Mouse (Mus musculus) bone marrow macrophage, adult 2 months (primary cell): ENCODE measurements around the gene 2010109A12Rik. TPM values are rescaled to one million over a fixed set of nuclear protein-coding genes. Genes with fewer than 3 reads are reported as not detected.

Experiments used
- H3K27ac ChIP-seq: 2 replicates; pipeline ENCODE4 v1.5.1; 2012; ENCODE audit warnings: low read depth, low read length; ENCODE audit not compliant: insufficient read depth
- H3K4me1 ChIP-seq: 2 replicates; pipeline ENCODE4 v1.6.1; 2012; ENCODE audit warnings: low read length; ENCODE audit not compliant: control insufficient read depth, insufficient read depth
- H3K4me3 ChIP-seq: 2 replicates; pipeline ENCODE4 v1.5.1; 2012; ENCODE audit warnings: mild to moderate bottlenecking, low read length, moderate library complexity; ENCODE audit not compliant: insufficient read depth
- CTCF ChIP-seq: IDR thresholded peaks from 2 replicates; pipeline ENCODE4 v1.5.1; 2012; ENCODE audit warnings: low read depth, mild to moderate bottlenecking, low read length, moderate library complexity
- POLR2A ChIP-seq: IDR thresholded peaks from 2 replicates; pipeline ENCODE4 v1.6.1; 2012; ENCODE audit warnings: mild to moderate bottlenecking, low read depth, low read length, borderline replicate concordance
- polyA plus RNA-seq: library from polyadenylated mRNA; stranded (reverse); fragments of >200 nt; gene quantifications from 2 replicates; pipeline ENCODE4 v1.2.4, GENCODE M21; 2012; ENCODE audit not compliant: missing spikeins, insufficient read depth, insufficient read length

The 2010109A12Rik gene
- polyA plus RNA-seq, 1 experiment = 0.75 TPM

- TF ChIP-seq POLR2A (no peak), CTCF (no peak)
- no peak overlapping the region for H3K27ac ChIP-seq
- H3K4me3 ChIP-seq = no peak overlapping the region
- H3K4me1 ChIP-seq = no peaks in the 10 kb centered on the region
Observed at GRCm38 (mm10) chr5:93184548-93184947, 21.8 kb upstream of the 2010109A12Rik start.

GRCm38 (mm10) chr5:93189607-93190006 is 16.7 kb upstream of the 2010109A12Rik start:
- TF ChIP-seq POLR2A = no peak
- TF ChIP-seq CTCF = no peak
- H3K4me1 ChIP-seq = peaks cover 10% of the 10 kb centered on the region
- no peak overlapping the region for H3K4me3 ChIP-seq
- no peak overlapping the region for H3K27ac ChIP-seq

- Histone ChIP-seq H3K27ac (no peak overlapping the region), H3K4me3 (no peak overlapping the region), H3K4me1 (peaks cover 15% of the 10 kb centered on the region)
- TF ChIP-seq POLR2A (no peak), CTCF (no peak)
Observed at GRCm38 (mm10) chr5:93190428-93190827, 15.9 kb upstream of the 2010109A12Rik start.

GRCm38 (mm10) chr5:93198232-93198631 is 8.1 kb upstream of the 2010109A12Rik start:
- no peak for TF ChIP-seq CTCF
- no peak for TF ChIP-seq POLR2A
- H3K27ac ChIP-seq = peak overlapping the region; percentile 76
- no peak overlapping the region for H3K4me3 ChIP-seq
- peaks cover 45% of the 10 kb centered on the region for H3K4me1 ChIP-seq

- H3K4me1 ChIP-seq = peaks cover 26% of the 10 kb centered on the region
- no peak overlapping the region for H3K27ac ChIP-seq
- TF ChIP-seq CTCF = no peak
- no peak for TF ChIP-seq POLR2A
- no peak overlapping the region for H3K4me3 ChIP-seq
Observed at GRCm38 (mm10) chr5:93201181-93201580, 5.1 kb upstream of the 2010109A12Rik start.

GRCm38 (mm10) chr5:93205371-93206108 is 778 bp upstream of the 2010109A12Rik start:
- peak overlapping the region; percentile 73 for H3K4me3 ChIP-seq
- peaks cover 5% of the 10 kb centered on the region for H3K4me1 ChIP-seq
- peak overlapping the region; percentile 69 for H3K27ac ChIP-seq
- TF ChIP-seq CTCF (no peak), POLR2A (no peak)

- Histone ChIP-seq H3K4me1 (peaks cover 5% of the 10 kb centered on the region), H3K27ac (peak overlapping the region; percentile 49), H3K4me3 (peak overlapping the region; percentile 73)
- TF ChIP-seq POLR2A = no peak
- no peak for TF ChIP-seq CTCF
Observed at GRCm38 (mm10) chr5:93207006-93207348, 659 bp downstream of the 2010109A12Rik start.

GRCm38 (mm10) chr5:93207555-93207954 is 1.2 kb downstream of the 2010109A12Rik start:
- TF ChIP-seq CTCF (no peak), POLR2A (no peak)
- Histone ChIP-seq H3K4me3 (no peak overlapping the region), H3K4me1 (peaks cover 5% of the 10 kb centered on the region), H3K27ac (no peak overlapping the region)

GRCm38 (mm10) chr5:93218375-93218774 is 12.1 kb downstream of the 2010109A12Rik start:
- no peak for TF ChIP-seq POLR2A
- no peak for TF ChIP-seq CTCF
- H3K27ac ChIP-seq = no peak overlapping the region
- H3K4me3 ChIP-seq = no peak overlapping the region
- no peaks in the 10 kb centered on the region for H3K4me1 ChIP-seq

GRCm38 (mm10) chr5:93221661-93222060 is 15.3 kb downstream of the 2010109A12Rik start:
- H3K4me1 ChIP-seq = no peaks in the 10 kb centered on the region
- no peak overlapping the region for H3K4me3 ChIP-seq
- H3K27ac ChIP-seq = no peak overlapping the region
- TF ChIP-seq POLR2A = no peak
- TF ChIP-seq CTCF = no peak

GRCm38 (mm10) chr5:93224549-93224948 is 18.2 kb downstream of the 2010109A12Rik start:
- no peak for TF ChIP-seq POLR2A
- TF ChIP-seq CTCF = no peak
- Histone ChIP-seq H3K27ac (no peak overlapping the region), H3K4me1 (no peaks in the 10 kb centered on the region), H3K4me3 (no peak overlapping the region)

- no peak overlapping the region for H3K27ac ChIP-seq
- no peak overlapping the region for H3K4me3 ChIP-seq
- no peaks in the 10 kb centered on the region for H3K4me1 ChIP-seq
- TF ChIP-seq CTCF (no peak), POLR2A (no peak)
Observed at GRCm38 (mm10) chr5:93227157-93227556, 20.8 kb downstream of the 2010109A12Rik start.
